Mouse (Mus musculus) embryonic facial prominence, embryonic 14.5 days (tissue): ENCODE results near the gene Cdhr5. TPM values are rescaled to one million over a fixed set of nuclear protein-coding genes. Genes with fewer than 3 reads are reported as not detected.

ENCODE experiments used
- ATAC-seq: fragments of 200-750 bp; cut with Nextera tagmentation; 2 replicates; pipeline ENCODE4 v1.8.0; 2017; ENCODE audit warnings: low read depth, moderate number of reproducible peaks, moderate TSS enrichment
- DNase-seq: peaks from one replicate; pipeline ENCODE4 v3.0.0-alpha.2; 2015; ENCODE audit warnings: low spot score
- H3K27ac ChIP-seq: fragments of 300-500 bp; sonication (generic); replicated peaks from 2 replicates; pipeline ENCODE4 v1.5.1; 2014; ENCODE audit warnings: low read depth, mild to moderate bottlenecking, low read length, moderate library complexity
- H3K27me3 ChIP-seq: fragments of 300-500 bp; sonication (generic); replicated peaks from 2 replicates; pipeline ENCODE4 v1.6.1; 2014; ENCODE audit warnings: low read length; ENCODE audit not compliant: control insufficient read depth, insufficient read depth
- H3K36me3 ChIP-seq: fragments of 300-500 bp; sonication (generic); 2 replicates; pipeline ENCODE4 v1.6.1; 2014; ENCODE audit warnings: low read length, mixed read lengths; ENCODE audit not compliant: control insufficient read depth, insufficient read depth
- H3K4me1 ChIP-seq: fragments of 300-500 bp; sonication (generic); 2 replicates; pipeline ENCODE4 v1.6.1; 2014; ENCODE audit warnings: antibody characterized with exemption, low read length; ENCODE audit not compliant: control insufficient read depth, insufficient read depth
- H3K4me2 ChIP-seq: fragments of 300-500 bp; sonication (generic); 2 replicates; pipeline ENCODE4 v1.6.1; 2014; ENCODE audit warnings: low read depth, mild to moderate bottlenecking, low read length, moderate library complexity, mixed read lengths
- H3K4me3 ChIP-seq: fragments of 300-500 bp; sonication (generic); 2 replicates; pipeline ENCODE4 v1.5.1; 2014; ENCODE audit warnings: low read depth, mild to moderate bottlenecking, low read length
- H3K9ac ChIP-seq: fragments of 300-500 bp; sonication (generic); 2 replicates; pipeline ENCODE4 v1.6.1; 2014; ENCODE audit warnings: low read depth, mild to moderate bottlenecking, low read length, moderate library complexity, mixed read lengths
- H3K9me3 ChIP-seq: fragments of 300-500 bp; sonication (generic); 2 replicates; pipeline ENCODE4 v1.6.1; 2016; ENCODE audit warnings: low read length; ENCODE audit not compliant: control insufficient read depth
- WGBS: fragments of 180-500 bp; shearing (Covaris S2); extraction: QIAGEN DNeasy Blood & Tissue Kit; methylation state at CpG from one replicate; pipeline ENCODE4 v1.1.7; 2014; 5-methylcytosine and 5-hydroxymethylcytosine counted together
- polyA plus RNA-seq: library from polyadenylated mRNA; unstranded; fragments of >200 nt; fragmentation: Nextera tagmentation; extraction: Ambion mirVana; gene quantifications from 2 replicates; pipeline ENCODE4 v1.2.1, GENCODE M21; 2014

Cdhr5 gene
- polyA plus RNA-seq, 1 experiment from 2014 or later, result 0.21 TPM

DNA sequence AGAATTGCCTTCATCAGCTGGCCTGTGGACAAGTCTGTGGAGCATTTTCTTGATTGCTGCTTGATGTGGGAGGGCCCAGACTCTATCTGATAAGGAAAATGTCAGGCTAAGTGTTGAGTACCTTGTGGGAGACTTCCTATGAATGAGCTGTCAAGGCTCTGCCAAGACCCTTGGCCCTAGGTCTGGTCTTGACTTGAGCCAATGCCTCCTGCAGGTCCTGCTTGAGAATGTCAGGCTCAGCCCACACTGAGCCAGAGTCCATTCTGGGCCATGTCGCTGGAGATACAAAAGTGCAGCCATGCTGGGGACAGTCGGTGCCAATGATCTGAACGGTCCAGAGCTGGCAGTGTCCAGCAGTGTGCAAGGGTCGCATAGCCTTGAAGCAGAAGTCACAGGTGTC, 6.2 kb upstream of the Cdhr5 start:
- Histone ChIP-seq H3K27ac (no peak overlapping the region), H3K36me3 (no peaks in the 10 kb centered on the region), H3K9me3 (no peaks in the 10 kb centered on the region), H3K4me1 (peaks cover 7% of the 10 kb centered on the region; the same call in 1 of the 2 replicates), H3K9ac (no peak overlapping the region), H3K4me3 (no peak overlapping the region), H3K27me3 (peaks cover 9% of the 10 kb centered on the region), H3K4me2 (no peak overlapping the region)
- WGBS, result 80% methylated on average over 4 of the region's 4 CpGs
- DNase-seq (no peak), ATAC-seq (no peak)

DNA sequence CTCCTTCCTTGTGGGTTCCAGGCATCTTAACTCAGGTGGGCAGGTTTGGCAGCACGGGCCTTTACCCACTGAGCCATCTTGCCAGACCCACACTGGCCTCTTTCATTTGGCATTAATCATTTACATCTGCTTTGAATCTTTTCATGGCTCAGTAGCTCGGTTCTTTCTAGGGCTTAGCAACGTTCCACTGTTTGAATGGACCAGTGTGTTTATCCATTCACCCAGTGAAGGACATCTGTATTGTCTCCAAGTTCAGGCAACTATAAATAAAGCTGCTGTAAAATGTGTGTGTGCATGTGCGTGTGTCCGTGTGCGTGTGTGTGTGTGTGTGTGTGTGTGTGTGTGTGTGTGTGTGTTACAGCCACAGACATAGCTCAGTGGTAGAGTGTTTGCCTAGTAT, 4.9 kb upstream of the Cdhr5 start:
- peaks cover 7% of the 10 kb centered on the region; the same call in 1 of the 2 replicates for H3K4me1 ChIP-seq
- ATAC-seq (no peak), DNase-seq (no peak)
- no peak overlapping the region for H3K9ac ChIP-seq
- peaks cover 9% of the 10 kb centered on the region for H3K27me3 ChIP-seq
- H3K36me3 ChIP-seq, result no peaks in the 10 kb centered on the region
- H3K9me3 ChIP-seq, result no peaks in the 10 kb centered on the region
- WGBS, result 59% methylated on average over 6 of the region's 6 CpGs
- H3K4me2 ChIP-seq, result no peak overlapping the region
- no peak overlapping the region for H3K4me3 ChIP-seq
- no peak overlapping the region for H3K27ac ChIP-seq

DNA sequence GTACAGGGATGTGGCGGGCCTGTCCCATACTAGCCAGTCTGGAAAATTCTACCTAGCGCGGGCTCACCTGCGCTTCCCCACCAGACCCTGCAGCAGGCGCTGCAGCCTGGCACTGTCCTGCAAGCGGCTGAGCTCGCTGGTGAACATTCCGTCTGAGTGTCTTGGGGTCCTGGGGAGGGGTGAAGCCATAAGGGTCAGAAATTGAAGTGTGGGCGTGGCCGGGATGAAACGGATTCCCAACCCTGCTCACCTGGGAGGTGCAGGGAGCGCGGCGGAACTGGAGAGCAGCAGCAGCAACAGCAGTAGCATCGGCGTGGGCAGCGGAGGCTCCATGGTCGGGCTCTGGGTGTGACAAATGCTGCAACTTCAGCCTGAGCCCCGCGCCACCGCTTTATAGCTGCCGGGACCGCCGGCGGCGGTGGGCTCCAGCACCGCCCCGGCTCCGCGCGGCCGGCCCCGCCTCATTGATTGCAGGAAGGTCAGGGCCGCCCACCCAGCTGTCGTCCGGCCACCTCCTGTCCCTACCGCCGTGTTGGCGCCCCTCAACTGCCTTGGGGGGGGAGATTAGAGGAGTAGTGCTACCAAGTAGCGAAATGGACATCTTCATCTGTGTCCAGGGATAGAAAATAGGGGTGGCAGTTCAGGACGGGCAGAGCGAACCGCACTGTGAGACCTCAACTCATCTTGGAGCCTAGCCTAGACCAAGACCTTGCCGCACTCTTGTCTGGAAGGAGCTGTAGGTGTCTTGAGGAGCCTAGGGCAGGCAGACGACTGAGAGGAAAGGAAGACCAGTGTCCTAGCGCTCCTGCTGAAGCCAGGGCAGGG, 2.4 kb upstream of the Cdhr5 start, which contains the start of gene Sct:
Gene Sct (minus strand): TSS at position 368 of the 825 bp plus-strand sequence.
- H3K36me3 ChIP-seq, result no peaks in the 10 kb centered on the region
- peak within 1 kb of the TSS; percentile 60 for H3K9ac ChIP-seq
- peaks cover 9% of the 10 kb centered on the region for H3K27me3 ChIP-seq
- WGBS, result 4% methylated on average over 36 of the region's 46 CpGs
- peak; percentile 64 for ATAC-seq
- peak; percentile 63 for DNase-seq
- peaks cover 7% of the 10 kb centered on the region; the same call in 1 of the 2 replicates for H3K4me1 ChIP-seq
- no peaks in the 10 kb centered on the region for H3K9me3 ChIP-seq
- no peak within 1 kb of the TSS for H3K27ac ChIP-seq
- H3K4me3 ChIP-seq, result peak within 1 kb of the TSS; percentile 47
- H3K4me2 ChIP-seq, result peak within 1 kb of the TSS; percentile 99

DNA sequence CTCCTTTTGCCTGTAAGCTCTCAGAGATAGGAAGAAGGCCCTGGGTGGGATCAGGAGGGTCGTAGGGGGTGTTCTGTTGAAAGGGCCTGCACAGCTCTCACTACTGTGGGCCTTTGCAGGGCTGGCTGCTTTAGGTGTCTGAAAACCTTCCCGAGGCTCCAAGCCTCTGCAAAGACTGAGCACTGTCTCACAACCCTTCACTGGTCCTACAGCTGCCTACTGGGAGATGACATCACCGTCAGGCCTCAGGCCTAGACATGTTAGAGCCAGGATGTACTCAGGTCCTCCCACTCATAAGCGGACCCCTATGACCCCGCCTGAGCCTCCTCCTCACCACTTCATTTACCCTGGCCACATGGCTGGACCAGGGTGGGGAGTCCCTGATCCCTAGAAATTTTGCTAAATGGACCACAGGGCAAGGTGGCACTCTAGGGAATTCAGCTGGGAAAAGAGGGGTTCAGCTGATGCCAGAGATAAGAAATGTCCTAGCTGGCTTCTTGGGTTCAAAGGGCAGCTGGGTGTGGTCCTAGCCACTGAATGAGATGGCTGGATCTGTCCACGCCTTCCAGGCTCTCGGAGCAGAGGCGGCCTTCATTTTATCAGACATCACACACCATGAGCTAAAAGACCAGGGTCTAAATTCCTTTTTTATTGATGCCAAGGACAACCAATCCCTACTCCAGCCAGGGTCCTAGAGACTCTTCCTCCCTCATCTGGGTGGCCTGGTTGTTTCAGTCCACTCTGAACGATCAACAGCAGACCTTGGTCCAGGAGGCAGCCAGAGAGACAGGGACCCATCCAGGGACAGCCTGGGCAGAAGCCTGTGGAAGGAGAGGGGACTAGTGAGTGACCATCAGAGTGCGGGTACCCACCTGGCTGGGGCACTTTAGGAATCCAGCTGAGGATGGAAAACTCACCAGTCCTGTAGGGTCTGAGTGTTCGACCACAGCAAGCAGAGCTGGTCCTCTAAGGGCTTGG, 1.4 kb upstream of the Cdhr5 start:
- WGBS, result 70% methylated on average over 11 of the region's 11 CpGs
- Histone ChIP-seq H3K27me3 (peaks cover 9% of the 10 kb centered on the region), H3K4me2 (peak overlapping the region; percentile 99), H3K36me3 (no peaks in the 10 kb centered on the region), H3K4me1 (peaks cover 7% of the 10 kb centered on the region; the same call in 1 of the 2 replicates), H3K9ac (no peak overlapping the region; the same call in 1 of the 2 replicates), H3K4me3 (no peak overlapping the region), H3K27ac (no peak overlapping the region), H3K9me3 (no peaks in the 10 kb centered on the region)
- ATAC-seq (no peak), DNase-seq (no peak)

DNA sequence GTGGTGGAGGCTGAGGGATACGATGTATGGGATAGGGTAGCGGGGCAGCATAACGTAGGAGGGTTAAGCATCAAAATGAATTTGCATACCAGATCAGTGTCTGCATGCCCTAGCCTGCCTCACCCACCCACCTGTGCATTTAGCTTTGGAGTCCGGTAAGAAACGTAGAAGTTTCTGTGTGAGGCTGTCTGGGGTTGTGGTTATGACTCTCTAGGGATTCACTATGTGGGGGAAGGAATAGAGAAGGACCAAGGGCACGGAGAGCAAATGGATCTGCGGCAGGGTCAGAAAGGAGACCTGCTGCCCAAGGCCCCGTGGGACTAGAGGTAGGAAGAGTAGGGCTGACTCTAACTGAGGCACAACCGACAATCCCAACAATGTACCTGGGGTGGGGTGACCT, 1.2 kb downstream of the Cdhr5 start:
- WGBS, result 68% methylated on average over 9 of the region's 9 CpGs
- no peak for DNase-seq
- no peaks in the 10 kb centered on the region for H3K9me3 ChIP-seq
- no peak overlapping the region for H3K9ac ChIP-seq
- H3K4me3 ChIP-seq, result no peak overlapping the region
- no peak overlapping the region for H3K27ac ChIP-seq
- H3K4me1 ChIP-seq, result peaks cover 7% of the 10 kb centered on the region; the same call in 1 of the 2 replicates
- no peak for ATAC-seq
- H3K4me2 ChIP-seq, result no peak overlapping the region
- no peaks in the 10 kb centered on the region for H3K36me3 ChIP-seq
- H3K27me3 ChIP-seq, result peaks cover 9% of the 10 kb centered on the region

DNA sequence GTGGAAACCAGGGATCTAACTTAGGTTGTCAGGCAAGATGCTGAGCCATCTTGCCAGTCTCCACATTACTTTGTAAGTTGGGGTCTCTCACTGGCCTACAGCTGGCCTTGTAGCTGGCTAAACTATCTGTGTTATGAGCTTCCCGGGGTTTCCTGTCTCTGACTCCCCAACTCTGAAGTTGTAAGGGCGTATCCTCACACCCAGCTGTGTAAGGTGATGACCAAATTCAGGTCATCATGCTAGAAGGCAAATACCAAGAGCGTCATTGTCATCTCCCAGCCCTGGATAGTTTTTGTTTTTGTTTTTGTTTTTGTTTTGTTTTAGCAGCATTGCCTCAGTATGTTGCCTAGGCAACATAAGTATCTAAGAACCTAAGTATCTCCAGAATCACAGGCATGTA, 6.0 kb downstream of the Cdhr5 start:
- no peaks in the 10 kb centered on the region for H3K9me3 ChIP-seq

DNA sequence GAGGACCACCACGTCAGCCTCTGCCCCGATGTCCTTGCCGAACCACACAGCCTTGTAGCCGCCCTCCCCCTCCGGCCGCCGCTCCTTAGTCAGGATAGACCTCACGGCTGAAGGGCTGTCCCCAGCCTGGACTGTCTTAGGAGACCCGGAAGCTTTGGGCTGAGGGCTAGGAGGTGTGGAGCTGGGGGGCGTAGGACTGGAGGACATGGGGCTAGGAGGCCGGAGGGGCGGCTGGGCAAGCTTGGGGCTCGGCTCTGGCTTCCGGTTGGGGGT, 7.4 kb downstream of the Cdhr5 start:
- ATAC-seq, result no peak
- no peak overlapping the region for H3K4me3 ChIP-seq

More for the DNA sequence above, 6.0 kb downstream of the Cdhr5 start:
- no peaks in the 10 kb centered on the region for H3K27me3 ChIP-seq
- no peak overlapping the region for H3K4me2 ChIP-seq
- H3K4me3 ChIP-seq, result no peak overlapping the region
- no peak for ATAC-seq
- H3K4me1 ChIP-seq, result 0 out of 2 replicates have a peak, but pooled peaks cover 3% of the 10 kb centered on the region
- H3K27ac ChIP-seq, result no peak overlapping the region
- DNase-seq, result no peak
- no peak overlapping the region for H3K9ac ChIP-seq
- no peaks in the 10 kb centered on the region for H3K36me3 ChIP-seq
- 89% methylated on average over 3 of the region's 3 CpGs for WGBS

DNA sequence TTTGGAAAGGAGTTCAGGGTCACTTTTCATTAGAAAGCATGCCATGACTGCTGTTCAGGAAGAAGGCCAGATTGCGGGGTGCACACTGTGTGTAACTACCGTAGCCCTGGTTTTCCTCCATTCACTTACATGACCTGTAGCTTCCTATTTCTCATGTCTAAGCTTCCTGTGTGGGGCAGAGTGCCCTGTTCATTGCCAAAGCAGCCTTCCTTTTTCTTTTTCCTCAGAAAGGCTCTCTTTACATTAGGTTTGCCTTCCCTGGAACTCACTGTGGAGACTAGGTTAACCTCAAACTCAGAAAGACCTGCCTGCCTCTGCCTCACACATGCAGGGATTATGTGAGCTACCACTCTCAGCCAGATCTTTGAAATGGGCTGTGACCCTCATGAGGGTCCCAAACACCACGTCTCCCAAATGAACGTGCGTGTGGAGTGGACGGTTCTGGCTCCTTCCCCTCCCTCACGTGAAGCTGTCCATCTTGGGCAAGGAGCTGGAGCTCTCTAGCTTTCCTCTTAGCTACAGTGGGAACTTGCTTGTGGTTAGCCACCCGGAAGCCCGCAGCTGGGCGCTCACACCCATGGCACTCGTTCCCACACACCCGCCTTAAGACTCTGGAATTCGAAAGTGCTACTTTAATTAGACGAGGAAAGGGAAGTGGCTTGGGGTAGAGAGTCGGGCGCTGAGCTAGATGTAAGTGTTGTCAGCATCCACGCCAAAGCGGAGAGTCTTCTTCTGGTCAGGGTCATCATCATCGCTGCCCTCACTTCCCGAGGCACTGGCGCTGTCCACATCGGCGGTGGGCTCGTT, 7.9 kb downstream of the Cdhr5 start:
- peaks cover 5% of the 10 kb centered on the region; the same call in 1 of the 2 replicates for H3K36me3 ChIP-seq
- H3K9ac ChIP-seq, result no peak overlapping the region
- H3K4me2 ChIP-seq, result no peak overlapping the region
- no peaks in the 10 kb centered on the region for H3K9me3 ChIP-seq
- no peak overlapping the region for H3K4me3 ChIP-seq
- 0 out of 2 replicates have a peak, but pooled peaks cover 7% of the 10 kb centered on the region for H3K4me1 ChIP-seq
- no peaks in the 10 kb centered on the region for H3K27me3 ChIP-seq
- H3K27ac ChIP-seq, result no peak overlapping the region
- no peak for DNase-seq
- WGBS, result 77% methylated on average over 23 of the region's 24 CpGs
- no peak for ATAC-seq

More for the DNA sequence above, 7.4 kb downstream of the Cdhr5 start:
- Histone ChIP-seq H3K27me3 (no peaks in the 10 kb centered on the region), H3K9me3 (no peaks in the 10 kb centered on the region), H3K9ac (no peak overlapping the region), H3K27ac (no peak overlapping the region), H3K4me1 (0 out of 2 replicates have a peak, but pooled peaks cover 7% of the 10 kb centered on the region), H3K36me3 (peaks cover under 1% of the 10 kb centered on the region; the same call in 1 of the 2 replicates), H3K4me2 (no peak overlapping the region)
- 86% methylated on average over 13 of the region's 14 CpGs for WGBS
- DNase-seq, result no peak
